Mouse (Mus musculus) midbrain, embryonic 11.5 days (tissue): ENCODE measurements at regions not wholly inside any gene's neighbourhood (a gene's known extent, or its start where the extent isn't known, plus 50 kb on each side); places are given as distances from the start of the nearest gene placed in this dataset.

Experiments used
- ATAC-seq: fragments of 200-750 bp; cut with Nextera tagmentation; 2 replicates; pipeline ENCODE4 v1.8.0; 2017; ENCODE audit warnings: moderate TSS enrichment, moderate library complexity; ENCODE audit not compliant: low FRiP score
- DNase-seq: peaks from one replicate; pipeline ENCODE4 v3.0.0; 2015; ENCODE audit warnings: low spot score; ENCODE audit errors: missing footprints
- H3K27ac ChIP-seq: fragments of 300-500 bp; sonication (generic); 2 replicates; pipeline ENCODE4 v1.5.1; 2014; ENCODE audit warnings: low read depth, low read length
- H3K27me3 ChIP-seq: fragments of 300-500 bp; sonication (generic); 2 replicates; pipeline ENCODE4 v1.6.1; 2014; ENCODE audit warnings: mild to moderate bottlenecking, low read length, moderate library complexity, mixed read lengths; ENCODE audit not compliant: control insufficient read depth, insufficient read depth
- H3K36me3 ChIP-seq: fragments of 300-500 bp; sonication (generic); 2 replicates; pipeline ENCODE4 v1.6.1; 2014; ENCODE audit warnings: mild to moderate bottlenecking, low read length, moderate library complexity, mixed read lengths; ENCODE audit not compliant: control insufficient read depth, insufficient read depth
- H3K4me1 ChIP-seq: fragments of 300-500 bp; sonication (generic); 2 replicates; pipeline ENCODE4 v1.6.1; 2014; ENCODE audit warnings: low read length; ENCODE audit not compliant: control insufficient read depth, insufficient read depth
- H3K4me2 ChIP-seq: fragments of 300-500 bp; sonication (generic); 2 replicates; pipeline ENCODE4 v1.6.1; 2014; ENCODE audit warnings: mild to moderate bottlenecking, moderate library complexity
- H3K4me3 ChIP-seq: fragments of 300-500 bp; sonication (generic); 2 replicates; pipeline ENCODE4 v1.5.1; 2014; ENCODE audit warnings: low read depth, low read length
- H3K9ac ChIP-seq: fragments of 300-500 bp; sonication (generic); 2 replicates; pipeline ENCODE4 v1.6.1; 2014; ENCODE audit warnings: low read length
- H3K9me3 ChIP-seq: fragments of 300-500 bp; sonication (generic); 2 replicates; pipeline ENCODE4 v1.6.1; 2016; ENCODE audit warnings: low read length; ENCODE audit not compliant: control insufficient read depth
- WGBS: fragments of 180-500 bp; shearing (Covaris S2); extraction: QIAGEN DNeasy Blood & Tissue Kit; methylation state at CpG from one replicate; pipeline ENCODE4 v1.1.7; 2014; 5-methylcytosine and 5-hydroxymethylcytosine counted together

DNA sequence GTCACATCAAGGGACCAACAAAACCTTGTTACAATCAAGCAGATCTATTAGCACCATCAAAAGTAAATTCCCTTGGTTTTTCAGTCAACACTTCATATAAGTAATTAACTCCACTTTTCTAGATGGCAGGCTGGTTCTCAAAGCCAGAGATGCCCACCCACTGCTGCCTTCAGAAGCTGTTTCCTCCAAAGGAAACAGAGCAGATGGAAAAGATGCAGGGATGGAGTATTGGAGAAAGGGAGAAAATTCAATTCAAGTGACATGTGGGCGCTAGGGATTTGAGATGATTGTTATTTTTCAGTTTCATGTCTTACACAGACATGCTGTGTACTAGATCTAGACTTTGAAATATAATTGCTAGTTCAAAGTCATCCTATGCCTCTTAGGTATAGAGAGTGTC is 705.1 kb downstream of the Edem1 start:
- WGBS: 78% methylated on average over 1 of the region's 1 CpGs
- no peaks in the 10 kb centered on the region for H3K9me3 ChIP-seq

DNA sequence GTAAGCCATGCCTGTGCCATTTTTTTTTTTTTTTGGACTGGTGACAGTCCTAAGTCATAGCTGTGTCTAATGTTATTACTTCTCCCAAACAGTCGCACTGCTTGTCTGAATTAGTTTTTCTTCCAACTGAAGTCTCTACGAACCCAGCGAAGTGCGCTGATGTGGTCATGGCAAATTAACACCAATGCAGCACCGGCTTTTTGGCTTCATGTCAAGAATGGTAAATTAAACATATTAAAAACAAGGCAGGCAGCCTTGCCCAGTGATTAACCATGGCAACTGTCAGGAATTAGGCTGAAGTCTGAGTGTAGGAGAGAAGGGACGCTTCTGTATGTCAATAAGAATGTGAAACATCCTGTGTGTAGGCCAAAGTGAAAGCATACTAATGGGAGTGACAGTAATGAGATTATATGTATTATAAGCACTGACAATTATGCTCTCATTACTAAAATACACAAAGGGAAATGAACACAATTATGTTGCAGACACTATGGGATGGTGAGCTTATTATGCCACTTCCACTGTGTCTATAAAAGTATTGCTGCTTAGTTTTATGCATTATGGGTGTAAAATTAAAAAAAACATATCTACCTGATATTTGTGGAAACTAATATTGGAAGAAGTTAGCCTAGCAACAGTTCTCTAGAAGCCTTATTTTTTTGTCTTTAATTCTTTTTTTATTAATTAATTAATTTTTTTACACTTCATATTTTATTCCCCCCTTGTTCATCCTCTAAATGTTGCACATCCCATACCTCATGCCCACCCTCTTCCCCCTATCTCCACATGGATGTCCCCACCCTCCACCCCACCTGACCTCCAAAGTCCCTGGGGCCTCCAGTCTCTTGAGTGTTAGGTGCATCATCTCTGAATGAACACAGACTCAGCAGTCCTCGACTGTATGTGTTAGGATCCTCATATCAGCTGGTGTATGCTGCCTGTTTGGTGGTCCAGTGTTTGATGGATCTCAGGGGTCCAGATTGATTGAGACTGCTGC is 714.8 kb downstream of the Edem1 start:
- no peak overlapping the region for H3K9ac ChIP-seq
- H3K27ac ChIP-seq: no peak overlapping the region
- H3K4me1 ChIP-seq: no peaks in the 10 kb centered on the region
- ATAC-seq (peak; percentile 92), DNase-seq (no peak)
- no peak overlapping the region for H3K4me3 ChIP-seq
- H3K4me2 ChIP-seq: no peak overlapping the region
- no peaks in the 10 kb centered on the region; the same call in 1 of the 2 replicates for H3K27me3 ChIP-seq
- 44% methylated on average over 7 of the region's 7 CpGs for WGBS
- H3K36me3 ChIP-seq: no peaks in the 10 kb centered on the region
- H3K9me3 ChIP-seq: no peaks in the 10 kb centered on the region

More for the DNA sequence above, 705.1 kb downstream of the Edem1 start:
- Histone ChIP-seq H3K9ac (no peak overlapping the region), H3K27ac (no peak overlapping the region), H3K4me1 (no peaks in the 10 kb centered on the region), H3K4me3 (no peak overlapping the region), H3K36me3 (no peaks in the 10 kb centered on the region), H3K4me2 (no peak overlapping the region), H3K27me3 (no peaks in the 10 kb centered on the region)
- ATAC-seq: no peak
- DNase-seq: no peak

DNA sequence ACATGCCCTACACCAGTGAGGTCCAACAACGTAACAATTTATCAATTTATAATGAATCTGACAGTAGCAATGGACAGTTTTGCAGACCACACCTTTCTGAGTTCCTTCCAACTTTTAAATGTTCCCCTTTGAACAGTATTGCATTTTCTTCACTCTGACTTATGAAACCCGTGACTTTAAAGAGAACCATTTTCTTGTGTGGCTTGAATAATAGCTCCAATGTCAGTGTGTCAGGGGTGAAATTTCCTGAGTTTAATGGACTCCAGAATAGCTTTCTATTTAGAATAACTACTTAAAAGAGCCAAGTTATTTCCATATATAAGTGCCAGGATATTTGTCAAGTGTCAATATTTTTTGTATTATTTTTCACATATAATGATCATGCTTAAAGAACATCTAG is 723.9 kb downstream of the Edem1 start:
- H3K9ac ChIP-seq: no peak overlapping the region
- no peak overlapping the region for H3K4me2 ChIP-seq
- H3K4me3 ChIP-seq: no peak overlapping the region
- H3K4me1 ChIP-seq: no peaks in the 10 kb centered on the region
- ATAC-seq (no peak), DNase-seq (peak; percentile 79)
- 91% methylated on average over 2 of the region's 2 CpGs for WGBS
- H3K27me3 ChIP-seq: no peaks in the 10 kb centered on the region
- H3K9me3 ChIP-seq: no peaks in the 10 kb centered on the region
- H3K36me3 ChIP-seq: no peaks in the 10 kb centered on the region
- H3K27ac ChIP-seq: no peak overlapping the region
